Mouse (Mus musculus): ENCODE results near the gene Zfp580.

DNA sequence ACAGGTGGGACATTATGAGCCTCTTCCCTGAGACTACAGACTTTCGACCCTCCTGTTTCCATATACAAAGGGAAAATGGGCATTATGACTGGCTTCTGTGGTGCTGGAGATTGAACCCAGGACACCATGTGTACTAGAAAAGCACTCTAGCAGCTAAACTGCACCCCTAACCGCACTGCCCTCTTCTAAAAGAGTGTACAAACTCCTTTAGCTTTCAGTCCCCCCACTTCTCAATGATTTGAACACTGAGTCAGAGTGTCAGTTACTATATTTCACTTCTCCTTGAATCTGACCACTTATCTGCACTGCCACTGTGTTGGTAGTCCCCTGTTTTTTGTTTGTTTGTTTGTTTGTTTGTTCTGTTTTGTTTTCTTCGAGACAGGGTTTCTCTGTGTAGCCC is 17.5 kb upstream of the Zfp580 start, which contains the start of gene 4632433K11Rik:
- TF ChIP-seq CHD2 (IDR thresholded peaks at IDR 0.05; ENCODE audit: low read depth, low read length) (no peak), ZC3H11A (IDR thresholded peaks at IDR 0.05; ENCODE audit: borderline replicate concordance, low read depth, low read length) (no peak)
